Mouse (Mus musculus): ENCODE results near the gene Cct5. TPM values are rescaled to one million over a fixed set of nuclear protein-coding genes. Genes with fewer than 3 reads are reported as not detected.

Cct5 gene
- total RNA-seq, 2 experiments from 2014 or later: 185 to 229 TPM

DNA sequence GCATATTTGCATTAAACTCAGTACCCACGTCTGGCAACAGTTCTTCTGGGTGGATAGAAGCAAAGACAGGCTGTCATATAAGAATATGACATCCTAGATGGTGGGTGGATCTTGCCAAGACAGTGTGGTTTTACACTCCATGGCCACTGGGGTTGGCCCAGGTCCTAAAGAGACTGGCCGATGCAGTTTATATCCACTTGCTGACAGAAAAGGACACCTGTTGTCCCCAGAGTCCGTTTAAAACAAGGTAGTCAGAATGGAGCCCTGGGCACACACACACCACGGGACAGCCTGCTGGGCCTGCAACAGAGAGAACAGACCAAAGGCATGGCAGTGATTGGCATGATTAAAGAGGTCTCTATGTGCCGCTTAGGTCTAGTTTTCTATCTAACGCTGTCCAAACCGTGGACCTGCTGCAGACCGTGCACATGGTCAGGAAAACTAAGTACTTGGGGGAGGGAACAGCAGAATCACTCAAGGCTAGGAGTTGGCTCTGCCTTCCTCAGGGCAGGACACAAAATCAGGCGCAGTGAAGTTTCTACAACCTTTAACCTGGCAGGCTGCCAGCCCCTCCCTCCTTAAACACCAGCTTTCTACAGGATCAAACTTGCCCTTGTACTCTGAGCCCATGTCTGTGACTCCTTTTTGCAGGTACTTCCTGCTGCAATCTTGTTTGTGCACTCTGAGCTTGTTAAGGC is 32.1 kb downstream of the Cct5 start:
- intact Hi-C loops (cut with DNase I; ENCODE audit: low total_unique reads): no loop called here
- peak; percentile 52 for DNase-seq

DNA sequence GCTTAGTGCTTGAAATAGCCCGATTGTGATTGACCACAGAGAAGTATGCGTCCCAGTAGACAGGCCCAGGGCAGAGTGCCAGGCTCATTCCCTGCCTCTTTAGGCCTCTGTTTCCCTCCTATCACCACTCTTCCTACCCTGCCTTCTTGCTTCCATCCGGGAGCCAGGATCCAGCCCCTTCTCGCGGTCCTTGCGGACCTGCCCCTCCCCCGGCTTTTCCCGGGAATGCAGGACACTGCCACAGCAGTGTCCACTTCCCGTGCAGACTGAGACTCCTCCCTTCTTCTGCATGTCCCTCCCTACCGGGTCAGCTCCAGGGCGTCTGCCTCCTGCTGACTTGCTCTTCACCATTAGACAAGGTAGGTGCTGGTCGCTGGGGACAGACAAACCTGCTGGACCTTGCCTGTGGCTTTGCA is 33.0 kb downstream of the Cct5 start:
- peak; percentile 62 for DNase-seq
- intact Hi-C loops (cut with DNase I; ENCODE audit: low total_unique reads): no loop called here

DNA sequence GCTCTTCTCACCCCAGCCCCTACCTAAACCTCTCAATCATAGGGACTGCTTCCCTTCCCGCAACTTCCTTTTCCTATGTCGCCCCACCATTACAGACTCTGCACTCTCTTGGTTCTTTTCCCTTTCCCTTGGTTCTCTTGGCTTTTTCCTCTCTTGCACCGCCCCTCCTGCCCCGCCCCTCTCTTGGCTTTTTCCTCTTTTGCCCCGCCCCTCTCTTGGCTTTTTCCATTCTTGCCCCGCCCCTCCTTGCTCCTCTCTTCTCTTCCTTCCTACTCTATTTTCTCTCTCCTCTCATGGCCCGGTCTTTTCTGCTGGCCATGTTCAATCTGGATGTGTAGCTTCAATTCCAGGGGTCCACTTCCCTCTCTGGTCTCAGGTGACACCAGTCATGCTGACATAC is 34.2 kb downstream of the Cct5 start:
- intact Hi-C loops (cut with DNase I; ENCODE audit: low total_unique reads): no loop called here
- DNase-seq: no peak

DNA sequence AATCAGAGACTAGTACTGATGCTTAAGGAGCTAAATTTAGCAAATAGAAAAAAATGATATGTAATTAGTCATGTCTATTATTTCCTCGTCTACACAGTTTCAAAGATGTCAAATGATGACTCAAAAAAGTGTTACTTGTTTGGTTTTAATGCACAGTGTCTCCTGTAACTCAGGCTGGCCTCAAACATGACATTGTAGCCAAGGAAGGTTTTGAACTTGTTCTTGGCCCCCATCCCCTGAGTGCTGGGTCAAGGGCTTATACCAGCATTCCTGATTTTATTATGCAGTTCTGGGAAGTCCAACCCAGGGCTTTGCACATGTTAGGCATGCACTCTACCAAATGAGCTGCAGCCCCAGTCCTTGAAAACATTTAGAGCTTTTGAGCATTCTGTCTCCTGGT is 35.8 kb downstream of the Cct5 start:
- no peak for DNase-seq
- intact Hi-C loops (cut with DNase I; ENCODE audit: low total_unique reads): no loop called here

DNA sequence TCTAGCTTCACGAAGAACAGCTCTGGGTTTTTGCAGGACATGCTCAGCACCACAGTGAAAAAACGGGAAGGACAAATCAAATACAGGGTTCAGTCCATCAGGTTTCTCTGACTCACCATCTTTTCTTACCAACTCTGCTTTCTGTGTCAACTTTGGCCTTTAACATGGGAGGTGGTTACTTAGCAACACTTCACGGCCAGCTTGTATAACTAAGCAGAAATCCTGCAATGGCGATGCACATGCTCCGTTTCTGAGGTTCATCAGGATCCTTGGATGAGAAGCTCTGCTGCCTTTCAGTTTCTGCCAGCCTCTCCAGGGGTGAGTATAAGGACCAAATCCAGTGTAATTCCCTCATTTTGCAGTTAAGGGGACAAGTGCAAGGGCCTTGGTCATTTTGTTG is 36.4 kb downstream of the Cct5 start, which contains the start of gene Cmbl:
Gene Cmbl, plus strand, starts transcription at position 206 of the 400 bp plus-strand sequence.
- intact Hi-C loops (cut with DNase I; ENCODE audit: low total_unique reads): no loop called here
- no peak for DNase-seq

DNA sequence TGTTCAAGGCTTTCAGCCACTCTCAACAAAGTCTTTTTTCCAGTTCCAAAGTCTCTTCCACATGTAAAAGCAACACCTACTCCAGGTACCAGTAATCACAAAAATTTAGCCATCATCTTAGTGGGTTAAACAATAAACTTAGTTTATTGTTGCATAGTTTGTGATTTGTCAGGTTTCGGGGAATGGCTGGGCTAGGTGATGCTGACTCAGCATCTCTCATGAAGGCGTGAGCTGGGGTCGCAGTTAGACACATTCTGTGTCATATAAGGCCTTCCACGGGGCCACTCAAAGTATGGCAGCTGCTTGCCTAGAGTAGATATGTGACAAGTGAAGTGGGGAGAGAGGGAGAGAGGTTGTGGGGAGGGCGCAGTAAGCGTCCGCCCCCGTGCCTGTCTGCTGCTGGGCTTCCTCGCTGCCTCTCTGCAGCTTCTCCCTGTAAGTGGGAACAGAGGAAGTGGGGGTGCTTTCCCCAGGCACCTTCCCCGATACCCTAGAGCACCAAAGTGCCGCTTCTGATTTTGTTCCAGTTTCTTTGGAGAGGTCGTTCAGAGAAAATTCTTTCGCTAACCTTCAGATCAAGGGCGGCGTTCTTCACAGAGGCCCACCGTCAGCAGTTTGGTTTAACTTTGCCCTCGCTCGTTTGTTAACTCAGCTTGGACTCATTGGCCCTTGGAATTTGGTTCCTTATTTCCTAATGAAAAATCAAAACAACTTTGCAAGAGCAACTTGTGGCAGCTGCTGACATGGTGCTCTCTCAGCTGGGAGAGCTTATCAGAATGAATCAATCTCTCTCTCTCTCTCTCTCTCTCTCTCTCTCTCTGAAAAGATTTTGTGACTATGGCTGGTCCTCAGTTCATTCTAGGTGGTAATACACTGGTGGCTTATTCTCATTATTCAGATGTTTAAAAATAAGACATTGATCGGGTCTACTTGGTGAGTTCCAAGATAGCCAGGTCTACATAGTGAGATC is 37.7 kb downstream of the Cct5 start:
- DNase-seq: no peak
- intact Hi-C loops (cut with DNase I; ENCODE audit: low total_unique reads): no loop called here

DNA sequence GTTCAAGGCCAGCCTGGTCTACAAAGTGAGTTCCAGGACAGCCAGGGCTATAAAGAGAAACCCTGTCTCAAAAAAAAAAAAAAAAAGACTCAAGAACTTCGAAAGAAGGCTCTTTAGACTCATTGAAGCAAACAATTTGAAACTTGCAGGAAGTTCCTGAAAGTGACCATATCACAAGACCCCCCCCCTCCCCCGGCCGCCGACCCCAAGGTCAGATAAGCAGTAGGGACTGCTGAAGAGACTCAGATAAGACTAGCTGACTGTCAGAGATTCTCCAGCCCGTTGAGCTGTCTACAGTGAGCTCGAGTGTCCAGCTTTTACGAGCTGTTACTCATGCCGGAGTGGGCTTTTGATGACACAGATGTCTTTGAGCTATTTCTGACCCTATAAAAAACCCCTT is 38.8 kb downstream of the Cct5 start:
- DNase-seq: no peak
- intact Hi-C loops (cut with DNase I; ENCODE audit: low total_unique reads): no loop called here

DNA sequence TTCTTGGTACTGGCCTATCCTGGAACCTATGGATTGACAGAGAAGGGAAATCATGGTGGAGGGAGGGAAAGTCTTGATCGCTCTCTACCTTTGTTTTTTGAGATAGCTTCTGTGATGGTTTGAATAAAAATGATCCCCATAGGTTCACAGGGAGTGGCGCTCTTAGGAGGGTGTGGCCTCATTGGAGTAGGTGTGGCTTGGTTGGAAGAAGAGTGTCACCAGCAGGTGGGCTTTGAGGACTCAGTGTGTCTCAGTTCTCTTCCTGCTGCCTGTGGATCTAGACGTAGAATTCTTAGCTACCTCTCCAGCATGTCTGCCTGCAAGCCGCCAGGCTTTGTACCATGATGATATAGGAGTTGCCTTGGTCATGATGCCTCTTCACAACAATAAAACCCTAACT is 39.6 kb downstream of the Cct5 start:
- no peak for DNase-seq

DNA sequence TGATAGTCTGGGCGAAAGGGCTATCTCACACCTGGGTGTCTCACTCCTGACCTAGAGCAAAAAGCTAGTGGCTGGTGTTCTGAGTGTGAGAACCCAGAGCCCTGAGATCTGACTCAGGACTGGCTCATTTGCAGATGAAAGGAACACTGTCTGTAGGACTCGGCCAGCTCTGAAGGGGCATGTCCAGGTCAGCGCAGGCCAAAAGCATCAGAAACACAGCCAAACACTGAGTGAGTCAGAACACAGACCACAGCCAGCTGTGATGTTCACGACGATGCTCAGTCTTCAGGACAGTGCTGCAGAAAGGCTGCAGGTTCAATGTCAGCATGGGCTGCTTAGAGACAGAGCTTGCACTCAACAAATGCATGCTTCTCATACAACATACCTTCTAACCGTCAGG is 40.2 kb downstream of the Cct5 start:
- intact Hi-C loops (cut with DNase I; ENCODE audit: low total_unique reads): no loop called here
- no peak for DNase-seq

More for the DNA sequence above, 39.6 kb downstream of the Cct5 start:
- intact Hi-C loops (cut with DNase I; ENCODE audit: low total_unique reads): no loop called here

DNA sequence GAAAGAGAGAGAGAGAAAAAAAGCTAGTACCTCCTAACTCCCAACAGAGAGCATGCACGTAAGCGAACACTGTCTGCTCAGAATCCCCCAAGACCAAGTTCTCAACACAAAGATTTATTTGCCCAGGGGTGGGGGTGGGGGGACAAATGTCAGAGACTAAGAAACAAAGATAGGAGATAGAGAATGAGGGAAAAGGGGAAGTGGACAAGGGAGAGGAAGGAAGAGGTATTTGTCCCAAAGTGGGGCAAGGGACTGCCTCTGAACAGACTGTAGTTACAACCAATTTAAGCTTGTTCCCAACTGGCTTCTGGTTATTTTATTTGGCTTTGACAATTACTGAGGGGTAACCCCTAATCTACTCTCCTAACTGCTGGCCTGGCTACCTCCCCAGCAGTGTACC is 46.7 kb downstream of the Cct5 start:
- no peak for DNase-seq
- intact Hi-C loops (cut with DNase I; ENCODE audit: low total_unique reads): no loop called here

DNA sequence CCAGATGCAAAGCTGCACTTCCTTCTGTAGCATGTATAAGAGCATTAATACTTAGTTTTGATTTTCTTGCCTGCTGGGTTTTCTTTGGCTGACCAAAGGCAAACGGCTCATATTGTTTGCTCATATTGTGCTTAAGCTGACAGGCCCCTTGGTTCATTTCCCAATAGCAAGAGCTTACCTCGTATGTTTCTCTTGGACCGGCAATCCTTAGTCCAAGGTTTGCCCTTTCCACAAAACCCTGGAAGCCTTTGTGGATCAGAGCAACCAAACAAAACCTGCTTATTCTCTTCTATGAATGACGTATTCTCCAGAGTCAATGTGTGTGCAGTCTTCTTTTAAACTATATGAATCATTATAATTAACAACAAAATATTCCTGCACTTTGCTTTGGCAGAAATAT is 51.2 kb downstream of the Cct5 start:
- intact Hi-C loops (cut with DNase I; ENCODE audit: low total_unique reads): no loop called here
- DNase-seq: no peak

DNA sequence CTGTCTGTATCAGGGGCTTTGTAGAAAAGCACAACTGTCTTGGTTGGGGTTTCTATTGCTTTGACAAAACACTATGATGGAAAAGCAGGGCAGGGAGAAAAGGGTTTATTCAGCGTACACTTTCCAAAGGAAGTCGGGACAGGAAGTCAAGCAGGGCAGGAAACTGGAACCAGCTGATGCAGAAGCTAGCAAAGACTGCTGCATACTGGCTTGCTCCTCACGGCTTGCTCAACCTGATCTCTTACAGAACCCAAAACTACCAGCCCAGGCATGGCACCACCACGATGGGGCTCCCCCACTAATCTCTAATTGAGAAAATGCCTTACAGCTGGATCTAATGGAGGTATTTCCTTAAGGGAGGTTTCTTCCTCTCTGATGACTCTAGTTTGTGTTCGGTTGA is 54.2 kb downstream of the Cct5 start:
- no peak for DNase-seq
- intact Hi-C loops (cut with DNase I; ENCODE audit: low total_unique reads): no loop called here

DNA sequence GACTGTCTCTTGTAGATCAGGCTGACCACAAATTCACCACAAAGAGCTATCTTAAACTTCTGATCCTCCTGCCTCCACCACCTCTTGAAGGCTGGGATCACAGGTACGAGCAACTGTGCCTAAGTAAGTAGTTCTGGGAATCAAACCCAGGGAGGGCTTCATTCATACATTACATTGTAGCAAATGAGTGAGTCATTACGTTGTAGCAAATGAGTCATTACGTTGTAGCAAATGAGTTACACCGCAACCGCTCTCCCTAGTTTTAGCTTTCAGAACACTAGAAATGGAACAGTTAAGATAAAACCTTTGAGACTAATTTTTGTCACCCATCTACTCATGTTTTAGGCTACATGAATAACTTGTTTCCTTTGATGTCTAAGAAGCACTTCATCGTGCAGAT is 55.3 kb downstream of the Cct5 start:
- no peak for DNase-seq
- intact Hi-C loops (cut with DNase I; ENCODE audit: low total_unique reads): no loop called here

DNA sequence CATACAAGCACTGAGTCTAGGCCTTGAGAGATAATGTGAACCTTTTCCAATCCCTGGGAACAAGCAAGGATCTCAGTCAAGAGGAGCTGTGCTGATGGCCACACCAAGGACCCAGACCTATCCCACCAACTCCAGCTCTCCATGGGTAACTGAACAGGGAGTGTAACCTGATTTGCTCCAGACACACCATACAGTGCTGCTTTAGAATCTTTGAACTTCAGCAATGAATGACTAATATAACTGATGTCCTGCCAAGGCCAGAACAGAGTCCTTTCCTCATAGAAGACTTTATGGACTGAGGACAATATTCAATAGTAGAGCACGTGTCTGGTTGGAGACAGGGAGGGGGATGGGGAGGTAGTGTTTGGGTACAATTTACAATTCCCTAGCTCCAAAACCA is 56.5 kb downstream of the Cct5 start:
- intact Hi-C loops (cut with DNase I; ENCODE audit: low total_unique reads): no loop called here

DNA sequence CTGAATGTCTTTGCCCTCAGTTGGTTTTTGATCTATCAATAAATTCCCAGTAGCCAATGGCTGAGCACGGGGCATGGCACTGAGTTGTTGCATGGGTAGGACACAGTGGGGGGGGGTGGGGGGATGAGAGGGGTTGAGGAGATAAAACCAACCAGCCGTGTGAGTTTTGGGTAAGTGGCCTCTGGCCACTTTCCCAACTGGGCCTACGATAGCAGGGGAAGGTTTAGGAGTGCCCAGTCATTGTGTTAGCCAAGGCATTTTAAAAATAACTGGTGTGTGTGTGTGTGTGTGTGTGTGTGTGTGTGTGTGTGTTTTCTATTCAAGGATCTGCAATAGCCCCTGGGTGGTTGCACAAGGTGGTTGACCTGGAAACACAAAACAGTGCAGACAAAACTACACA is 58.4 kb downstream of the Cct5 start:
- intact Hi-C loops (cut with DNase I; ENCODE audit: low total_unique reads): no loop called here
- no peak for DNase-seq

More for the DNA sequence above, 56.5 kb downstream of the Cct5 start:
- no peak for DNase-seq

DNA sequence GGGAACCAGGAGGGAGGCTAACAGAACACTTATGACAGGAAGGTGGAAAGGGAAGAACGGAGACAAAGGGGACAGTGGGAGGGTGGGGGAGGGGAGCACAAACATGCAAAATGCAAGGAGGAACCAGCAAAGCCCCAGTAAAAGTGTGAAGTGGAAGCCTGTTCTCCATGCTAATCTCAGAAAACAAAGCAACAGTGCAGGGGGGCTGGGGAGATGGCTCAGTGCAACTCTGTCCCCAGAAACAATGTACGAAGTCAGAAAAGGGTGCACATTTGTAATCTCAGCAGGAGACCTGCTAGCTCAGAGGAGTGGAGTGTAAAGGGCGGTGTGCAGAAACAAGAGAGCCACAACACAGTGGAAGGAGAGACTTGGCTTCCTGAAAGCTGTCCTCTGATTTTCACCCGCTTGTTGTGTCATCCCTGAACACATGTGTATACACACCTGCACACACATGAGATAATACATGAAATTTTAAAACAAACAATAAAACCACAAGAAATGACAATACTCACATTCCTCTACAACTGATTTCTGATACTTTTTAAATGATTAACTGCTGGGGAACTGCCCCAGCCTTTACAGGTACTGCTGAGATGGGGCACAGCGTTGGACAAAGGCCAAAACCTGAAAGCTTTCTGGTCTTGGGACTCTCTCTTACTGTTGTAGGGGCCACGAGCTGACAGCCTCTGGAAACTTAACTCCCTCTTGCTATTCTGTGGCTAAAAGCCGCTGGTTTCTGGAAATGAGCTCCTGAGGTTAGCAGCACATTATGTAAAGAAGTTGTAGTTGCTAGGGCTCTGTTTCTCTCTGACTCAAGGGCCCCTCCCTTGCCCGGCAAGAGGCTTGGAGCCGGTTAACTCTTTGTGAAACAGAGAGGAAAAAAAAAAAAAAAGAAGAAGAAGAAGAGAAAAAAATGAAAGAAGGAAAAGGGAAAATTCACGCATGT is 59.3 kb downstream of the Cct5 start:
- intact Hi-C loops (cut with DNase I; ENCODE audit: low total_unique reads): no loop called here
- no peak for DNase-seq

All from gastrocnemius, postnatal 14 days (tissue).